Mouse (Mus musculus): ENCODE data around the gene Gm10477. TPM values are rescaled to one million over a fixed set of nuclear protein-coding genes. Genes with fewer than 3 reads are reported as not detected.

Gm10477 gene
- total and polyA plus RNA-seq, 2 experiments from 2014 or later = not detected

- Histone ChIP-seq H3K9ac (no peak within 1 kb of the TSS), H3K4me1 (ENCODE audit: insufficient read depth) (no peaks in the 10 kb centered on the region), H3K4me3 (ENCODE audit: low read depth, low read length) (no peak within 1 kb of the TSS), H3K36me3 (ENCODE audit: insufficient read depth) (no peaks in the 10 kb centered on the region), H3K9me3 (ENCODE audit: low read length) (no peaks in the 10 kb centered on the region), H3K4me2 (ENCODE audit: low read depth) (no peak within 1 kb of the TSS), H3K27me3 (ENCODE audit: insufficient read depth, low read length) (no peaks in the 10 kb centered on the region), H3K27ac (ENCODE audit: low read depth, low read length) (no peak within 1 kb of the TSS)
- no peak for TF ChIP-seq CTCF (IDR thresholded peaks at IDR 0.05; ENCODE audit: low read depth)
- ATAC-seq = no peak
- 87% methylated on average over 7 of the region's 7 CpGs for WGBS
- DNase-seq = no peak
These were observed 25.0 kb downstream of the Gm10477 start, which contains the start of gene Gm648 for GRCm38 (mm10) chrX:56549506-56549905. Gene Gm648 (minus strand): TSS chrX:56549606.

GRCm38 (mm10) chrX:56553584-56553983 lies 29.0 kb downstream of the Gm10477 start:
- WGBS = 84% methylated on average over 3 of the region's 3 CpGs
- no peak for DNase-seq

GRCm38 (mm10) chrX:56572465-56572864 lies 47.9 kb downstream of the Gm10477 start:
- Histone ChIP-seq H3K27me3 (ENCODE audit: insufficient read depth, low read length) (no peaks in the 10 kb centered on the region), H3K4me2 (ENCODE audit: low read depth) (no peak overlapping the region), H3K4me3 (ENCODE audit: low read depth, low read length) (no peak overlapping the region), H3K9me3 (ENCODE audit: low read length) (no peaks in the 10 kb centered on the region), H3K36me3 (ENCODE audit: insufficient read depth) (no peaks in the 10 kb centered on the region), H3K4me1 (ENCODE audit: insufficient read depth) (no peaks in the 10 kb centered on the region), H3K9ac (no peak overlapping the region), H3K27ac (ENCODE audit: low read depth, low read length) (no peak overlapping the region)
- TF ChIP-seq CTCF (IDR thresholded peaks at IDR 0.05; ENCODE audit: low read depth) = 0 out of 2 replicates have a peak, but pooled peaks have one; percentile 26
- ATAC-seq = no peak
- 27% methylated on average over 6 of the region's 6 CpGs for WGBS
- no peak for DNase-seq

More at GRCm38 (mm10) chrX:56553584-56553983, 29.0 kb downstream of the Gm10477 start:
- H3K4me1 ChIP-seq (ENCODE audit: insufficient read depth) = no peaks in the 10 kb centered on the region
- H3K9me3 ChIP-seq (ENCODE audit: low read length) = no peaks in the 10 kb centered on the region
- no peak overlapping the region for H3K4me3 ChIP-seq (ENCODE audit: low read depth, low read length)
- H3K9ac ChIP-seq = no peak overlapping the region
- no peak for ATAC-seq
- TF ChIP-seq CTCF (IDR thresholded peaks at IDR 0.05; ENCODE audit: low read depth) = no peak
- no peaks in the 10 kb centered on the region for H3K27me3 ChIP-seq (ENCODE audit: insufficient read depth, low read length)
- no peaks in the 10 kb centered on the region for H3K36me3 ChIP-seq (ENCODE audit: insufficient read depth)
- H3K4me2 ChIP-seq (ENCODE audit: low read depth) = no peak overlapping the region
- H3K27ac ChIP-seq (ENCODE audit: low read depth, low read length) = no peak overlapping the region

Other genes starting within 250 kb of the Gm10477 start
- 7.2 and 7.7 TPM in 2 replicates for gene Zfp449, start 178.3 kb upstream of the Gm10477 start, total RNA-seq (2014; rRNA removed)
- 1.3 and 2.8 TPM in 2 replicates for gene Zfp449, start 178.3 kb upstream of the Gm10477 start, polyA plus RNA-seq (2015; fragmentation: Nextera tagmentation; extraction: Ambion mirVana)
- gene Smim10l2a, start 150.2 kb upstream of the Gm10477 start, total RNA-seq (2014; rRNA removed) = 53.6 and 54.6 TPM in 2 replicates
- gene Smim10l2a, start 150.2 kb upstream of the Gm10477 start, polyA plus RNA-seq (2015; fragmentation: Nextera tagmentation; extraction: Ambion mirVana) = 29.9 and 40.2 TPM in 2 replicates
- gene Gm2174, start 76.8 kb upstream of the Gm10477 start, total RNA-seq (2014; rRNA removed) = not detected in 2 replicates
- gene Gm2174, start 76.8 kb upstream of the Gm10477 start, polyA plus RNA-seq (2015; fragmentation: Nextera tagmentation; extraction: Ambion mirVana) = 0.57 and 1.6 TPM in 2 replicates
- 22.4 and 33.7 TPM in 2 replicates for gene Ints6l, start 69.9 kb upstream of the Gm10477 start, total RNA-seq (2014; rRNA removed)
- 9.8 and 10.1 TPM in 2 replicates for gene Ints6l, start 69.9 kb upstream of the Gm10477 start, polyA plus RNA-seq (2015; fragmentation: Nextera tagmentation; extraction: Ambion mirVana)
- gene Gm648, start 24.9 kb downstream of the Gm10477 start, total RNA-seq (2014; rRNA removed) = not detected in 2 replicates
- gene Gm648, start 24.9 kb downstream of the Gm10477 start, polyA plus RNA-seq (2015; fragmentation: Nextera tagmentation; extraction: Ambion mirVana) = 0.28 TPM in 1 of 2 replicates, not detected in the other
- 59.4 and 71.8 TPM in 2 replicates for gene Mmgt1, start 73.3 kb downstream of the Gm10477 start, total RNA-seq (2014; rRNA removed)
- 31.5 and 36.3 TPM in 2 replicates for gene Mmgt1, start 73.3 kb downstream of the Gm10477 start, polyA plus RNA-seq (2015; fragmentation: Nextera tagmentation; extraction: Ambion mirVana)
- 76.4 and 98.7 TPM in 2 replicates for gene Slc9a6, start 85.0 kb downstream of the Gm10477 start, total RNA-seq (2014; rRNA removed)
- gene Slc9a6, start 85.0 kb downstream of the Gm10477 start, polyA plus RNA-seq (2015; fragmentation: Nextera tagmentation; extraction: Ambion mirVana) = 35.1 and 52.5 TPM in 2 replicates
- gene Fhl1, start 207.0 kb downstream of the Gm10477 start, total RNA-seq (2014; rRNA removed) = 130 and 202 TPM in 2 replicates
- 131 and 157 TPM in 2 replicates for gene Fhl1, start 207.0 kb downstream of the Gm10477 start, polyA plus RNA-seq (2015; fragmentation: Nextera tagmentation; extraction: Ambion mirVana)